Mouse (Mus musculus) ES-Bruce4 (cell line): ENCODE measurements around the gene Olfr1506. TPM values are rescaled to one million over a fixed set of nuclear protein-coding genes. Genes with fewer than 3 reads are reported as not detected.

Experiments
- polyA plus RNA-seq: library from polyadenylated mRNA; stranded (reverse); fragments of >200 nt; gene quantifications from 2 replicates; pipeline ENCODE4 v1.2.4, GENCODE M21; 2011; ENCODE audit warnings: low read depth; ENCODE audit not compliant: missing spikeins, insufficient read depth, insufficient read length

The Olfr1506 gene
- polyA plus RNA-seq, 1 experiment = not detected

Other genes with a start within 250 kb of the Olfr1506 start
- not detected in 2 replicates for gene Olfr1261, start 233.3 kb downstream of the Olfr1506 start, polyA plus RNA-seq
- not detected in 2 replicates for gene Olfr1262, start 224.3 kb downstream of the Olfr1506 start, polyA plus RNA-seq
- not detected in 2 replicates for gene Olfr1263, start 212.4 kb downstream of the Olfr1506 start, polyA plus RNA-seq
- gene Olfr1264, start 198.9 kb downstream of the Olfr1506 start, polyA plus RNA-seq = not detected in 2 replicates
- gene Olfr1265, start 189.2 kb downstream of the Olfr1506 start, polyA plus RNA-seq = not detected in 2 replicates
- gene Olfr140, start 160.9 kb downstream of the Olfr1506 start, polyA plus RNA-seq = not detected in 2 replicates
- gene Olfr1269, start 103.1 kb downstream of the Olfr1506 start, polyA plus RNA-seq = not detected in 2 replicates
- gene Olfr32, start 82.2 kb downstream of the Olfr1506 start, polyA plus RNA-seq = not detected in 2 replicates
- not detected in 2 replicates for gene Olfr1270, start 71.4 kb downstream of the Olfr1506 start, polyA plus RNA-seq
- gene Olfr142, start 33.1 kb upstream of the Olfr1506 start, polyA plus RNA-seq = not detected in 2 replicates
- 0.11 TPM in 1 of 2 replicates, not detected in the other for gene Olfr1271, start 46.5 kb upstream of the Olfr1506 start, polyA plus RNA-seq
- gene Olfr1272, start 68.3 kb upstream of the Olfr1506 start, polyA plus RNA-seq = not detected in 2 replicates
- 1.1 and 1.6 TPM in 2 replicates for gene Gm13769, start 97.7 kb upstream of the Olfr1506 start, polyA plus RNA-seq
- gene Olfr1274-ps, start 174.2 kb upstream of the Olfr1506 start, polyA plus RNA-seq = not detected in 2 replicates